Mouse (Mus musculus) embryonic facial prominence, embryonic 10.5 days (tissue): ENCODE data around the gene Prrg2. TPM values are rescaled to one million over a fixed set of nuclear protein-coding genes. Genes with fewer than 3 reads are reported as not detected.
"Not testable (repeated sequence)": the region's sequence is repeated elsewhere in the genome, so short reads cannot be mapped to it uniquely, and the experiment has no call there.

Experiments used
- DNase-seq: peaks from one replicate; pipeline ENCODE4 v3.0.0-alpha.2; 2017; ENCODE audit warnings: low spot score
- H3K27ac ChIP-seq: fragments of 300-500 bp; sonication (generic); replicated peaks from 2 replicates; pipeline ENCODE4 v1.5.1; 2016; ENCODE audit warnings: mild to moderate bottlenecking
- H3K27me3 ChIP-seq: fragments of 300-500 bp; sonication (generic); replicated peaks from 2 replicates; pipeline ENCODE4 v1.6.1; 2016; ENCODE audit warnings: low read depth, mild to moderate bottlenecking; ENCODE audit not compliant: poor library complexity, severe bottlenecking
- H3K36me3 ChIP-seq: fragments of 300-500 bp; sonication (generic); replicated peaks from 2 replicates; pipeline ENCODE4 v1.6.1; 2016; ENCODE audit warnings: mild to moderate bottlenecking, moderate library complexity
- H3K4me1 ChIP-seq: fragments of 300-500 bp; sonication (generic); 2 replicates; pipeline ENCODE4 v1.6.1; 2016
- H3K4me3 ChIP-seq: fragments of 300-500 bp; sonication (generic); 2 replicates; pipeline ENCODE4 v1.5.1; 2016; ENCODE audit warnings: mild to moderate bottlenecking, moderate library complexity
- H3K9me3 ChIP-seq: fragments of 300-500 bp; sonication (generic); 2 replicates; pipeline ENCODE4 v1.6.1; 2016; ENCODE audit warnings: mild to moderate bottlenecking
- WGBS: fragments of 180-500 bp; shearing (Covaris S2); methylation state at CpG from one replicate; pipeline ENCODE4 v1.1.7; 2016; 5-methylcytosine and 5-hydroxymethylcytosine counted together
- polyA plus RNA-seq: library from polyadenylated mRNA; unstranded; fragments of >200 nt; fragmentation: Nextera tagmentation; extraction: Ambion mirVana; gene quantifications from 2 replicates; pipeline ENCODE4 v1.2.1, GENCODE M21; 2016

Prrg2 gene
- 23.3 and 24.4 TPM in 2 replicates for polyA plus RNA-seq

DNA sequence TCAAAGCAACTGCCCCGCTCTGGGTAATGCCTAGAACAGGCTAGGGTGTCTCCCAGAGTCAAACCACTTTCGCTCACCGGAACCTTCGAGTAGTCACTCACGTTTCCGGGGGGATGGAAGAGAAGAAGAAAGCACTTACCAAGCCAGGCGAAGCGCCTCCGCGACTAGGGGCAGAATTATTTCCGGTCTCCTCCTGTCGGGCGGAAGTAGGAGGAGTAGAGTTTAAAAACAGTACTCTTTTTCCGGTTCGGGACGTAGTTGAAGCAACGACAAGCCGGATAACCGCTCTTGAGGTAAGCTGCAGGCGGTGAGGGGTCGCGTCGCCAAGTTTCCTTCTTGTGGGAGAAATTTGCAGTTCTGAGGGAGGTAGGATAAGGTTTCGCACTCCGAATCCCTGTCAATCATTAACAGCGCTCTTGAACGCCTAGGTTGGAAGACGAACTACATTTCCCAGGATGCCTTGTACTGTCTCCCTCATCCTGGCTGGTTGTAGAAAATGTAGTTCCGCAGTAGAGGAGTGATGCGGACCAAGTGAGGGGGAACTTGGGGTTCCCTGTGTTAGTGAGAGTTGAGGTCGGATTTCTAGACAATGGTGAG, at the start of gene Prrg2, which contains the start of gene Nosip:
TSS of gene Prrg2 (minus strand) at position 439 of the 597 bp plus-strand sequence.
TSS of gene Nosip (plus strand) at position 191 of the 597 bp plus-strand sequence.
- Histone ChIP-seq H3K27me3 (no peaks in the 10 kb centered on the region), H3K36me3 (no peaks in the 10 kb centered on the region), H3K4me3 (peak within 1 kb of the TSS; percentile 73), H3K4me1 (peaks cover 42% of the 10 kb centered on the region), H3K9me3 (no peaks in the 10 kb centered on the region), H3K27ac (peak within 1 kb of the TSS; percentile 89)
- DNase-seq, result peak; percentile 94
- under 1% methylated on average over 31 of the region's 31 CpGs for WGBS

DNA sequence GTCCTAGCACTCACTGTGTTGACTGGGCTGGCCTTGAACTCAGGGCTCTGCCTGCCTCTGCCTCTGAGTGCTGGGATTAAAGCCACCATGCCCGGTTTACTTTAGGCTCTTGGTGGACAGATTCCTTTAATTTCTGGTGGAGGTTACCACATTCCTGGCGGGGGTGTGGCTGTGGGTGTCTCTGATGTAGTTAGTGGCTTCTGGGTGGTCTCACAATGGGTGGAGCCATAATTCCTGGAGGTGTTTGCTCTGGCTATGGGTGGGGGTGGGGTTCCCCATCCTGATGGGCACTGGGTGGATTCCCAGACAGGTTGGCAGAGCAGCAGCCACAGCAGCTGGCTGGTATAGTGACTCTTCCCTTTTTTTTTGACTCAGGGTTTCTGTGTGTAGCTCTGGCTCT, 49.5 kb upstream of the Prrg2 start:
- peaks cover 3% of the 10 kb centered on the region; the same call in 1 of the 2 replicates for H3K4me1 ChIP-seq
- no peaks in the 10 kb centered on the region for H3K36me3 ChIP-seq
- H3K27ac ChIP-seq, result no peak overlapping the region
- no peak overlapping the region for H3K4me3 ChIP-seq
- DNase-seq, result no peak
- no peaks in the 10 kb centered on the region for H3K27me3 ChIP-seq
- 63% methylated on average over 2 of the region's 2 CpGs for WGBS
- H3K9me3 ChIP-seq, result no peaks in the 10 kb centered on the region

DNA sequence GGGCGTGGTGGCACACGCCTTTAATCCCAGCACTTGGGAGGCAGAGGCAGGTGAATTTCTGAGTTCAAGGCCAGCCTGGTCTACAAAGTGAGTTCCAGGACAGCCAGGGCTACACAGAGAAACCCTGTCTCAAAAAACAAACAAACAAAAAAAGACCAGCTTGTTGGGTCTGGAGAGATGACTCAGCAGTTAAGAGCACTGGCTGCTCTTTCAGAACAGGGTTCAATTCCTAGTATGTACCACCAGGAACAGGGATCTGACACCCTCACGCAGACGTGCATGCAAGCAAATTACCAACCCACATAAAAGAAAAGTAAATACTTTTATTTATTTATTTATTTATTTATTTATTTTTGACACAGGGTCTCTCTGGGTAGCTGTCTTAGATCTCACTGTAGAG, 47.6 kb upstream of the Prrg2 start:
- not testable (repeated sequence) for H3K9me3 ChIP-seq, H3K27ac ChIP-seq, DNase-seq, H3K27me3 ChIP-seq, H3K36me3 ChIP-seq, H3K4me3 ChIP-seq
- peaks cover 16% of the 10 kb centered on the region for H3K4me1 ChIP-seq
- WGBS, result 87% methylated on average over 4 of the region's 4 CpGs

DNA sequence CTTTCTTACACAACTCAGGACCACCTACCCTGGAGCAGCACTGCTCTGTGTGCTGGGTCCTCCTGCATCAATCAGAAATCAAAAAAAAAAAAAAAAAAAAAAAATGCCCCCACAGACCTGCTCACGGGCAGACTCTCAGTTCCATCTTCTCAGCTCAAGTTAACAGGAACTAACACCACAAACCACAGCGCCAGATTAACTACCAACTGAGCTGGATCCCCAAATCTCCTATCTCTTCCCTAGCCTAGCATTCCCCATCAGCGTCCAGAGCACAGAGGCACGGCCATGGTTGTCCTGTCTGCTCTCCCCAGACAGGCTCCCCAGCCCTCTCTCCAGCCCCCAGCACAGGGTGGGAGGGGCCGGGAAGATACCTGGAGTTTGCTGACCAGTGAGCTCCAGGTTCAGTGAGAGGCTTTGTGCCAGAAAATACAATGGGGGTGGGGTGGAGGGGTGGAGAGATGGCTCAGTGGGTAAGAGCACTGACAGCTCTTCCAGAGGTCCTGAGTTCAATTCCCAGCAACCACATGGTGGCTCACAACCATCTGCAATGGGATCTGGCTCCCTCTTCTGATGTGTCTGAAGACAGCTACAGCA, 44.7 kb upstream of the Prrg2 start:
- H3K4me3 ChIP-seq, result no peak overlapping the region

DNA sequence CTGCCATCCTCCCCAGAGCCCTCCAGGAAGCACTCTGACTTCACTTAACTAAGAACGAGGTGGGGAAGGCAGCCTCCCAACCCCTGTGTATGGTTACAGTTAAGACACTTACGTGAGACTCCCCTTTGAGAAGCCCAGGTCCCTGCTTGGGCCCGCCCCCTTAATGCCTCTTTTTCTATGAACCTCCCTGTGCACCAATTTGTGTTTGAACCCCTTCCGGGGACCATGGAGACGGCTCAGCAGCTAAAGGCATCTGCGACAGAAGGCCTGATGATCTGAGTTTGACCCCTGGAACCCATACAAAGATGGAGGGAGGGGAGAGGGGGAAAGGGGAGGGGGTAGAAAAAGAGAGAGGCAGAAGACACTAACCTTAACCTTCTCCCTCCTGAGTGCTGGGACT, 44.0 kb upstream of the Prrg2 start:
- whole genome bisulfite sequencing, result 40% methylated on average over 6 of the region's 6 CpGs
- H3K27ac ChIP-seq, result peak overlapping the region; percentile 69
- peaks cover 36% of the 10 kb centered on the region for H3K4me1 ChIP-seq
- peak; percentile 23 for DNase-seq
- no peaks in the 10 kb centered on the region for H3K9me3 ChIP-seq
- H3K27me3 ChIP-seq, result no peaks in the 10 kb centered on the region
- H3K4me3 ChIP-seq, result 0 out of 2 replicates have a peak overlapping the region, but pooled peaks have one; percentile 16
- H3K36me3 ChIP-seq, result no peaks in the 10 kb centered on the region

More for the DNA sequence above, 44.7 kb upstream of the Prrg2 start:
- 56% methylated on average over 5 of the region's 5 CpGs for WGBS
- Histone ChIP-seq H3K9me3 (no peaks in the 10 kb centered on the region), H3K27me3 (no peaks in the 10 kb centered on the region), H3K27ac (0 out of 2 replicates have a peak overlapping the region, but pooled peaks have one; percentile 69), H3K4me1 (peaks cover 36% of the 10 kb centered on the region), H3K36me3 (no peaks in the 10 kb centered on the region)
- no peak for DNase-seq

DNA sequence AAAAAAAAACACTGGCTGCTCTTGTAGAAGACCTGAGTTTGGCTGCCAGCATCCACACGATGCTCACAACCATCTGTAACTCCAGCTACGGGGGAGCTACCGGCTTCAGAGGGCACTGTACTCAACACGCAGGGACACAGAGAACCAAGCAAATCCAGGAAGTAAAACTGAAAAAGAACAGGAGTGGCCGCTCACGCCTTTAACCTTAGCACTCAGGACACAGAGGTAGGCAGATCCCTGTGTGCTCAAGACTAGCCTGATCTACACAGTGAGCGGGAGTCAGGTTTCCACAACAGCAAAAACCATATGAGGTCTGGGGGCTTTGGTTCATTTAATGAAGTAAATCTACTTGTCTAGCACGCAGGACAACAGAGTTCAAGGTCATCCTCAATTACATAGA, 43.0 kb upstream of the Prrg2 start:
- Histone ChIP-seq H3K36me3 (no peaks in the 10 kb centered on the region), H3K27me3 (no peaks in the 10 kb centered on the region), H3K9me3 (no peaks in the 10 kb centered on the region), H3K27ac (no peak overlapping the region), H3K4me3 (no peak overlapping the region), H3K4me1 (peaks cover 36% of the 10 kb centered on the region)
- no peak for DNase-seq
- 80% methylated on average over 8 of the region's 8 CpGs for WGBS

DNA sequence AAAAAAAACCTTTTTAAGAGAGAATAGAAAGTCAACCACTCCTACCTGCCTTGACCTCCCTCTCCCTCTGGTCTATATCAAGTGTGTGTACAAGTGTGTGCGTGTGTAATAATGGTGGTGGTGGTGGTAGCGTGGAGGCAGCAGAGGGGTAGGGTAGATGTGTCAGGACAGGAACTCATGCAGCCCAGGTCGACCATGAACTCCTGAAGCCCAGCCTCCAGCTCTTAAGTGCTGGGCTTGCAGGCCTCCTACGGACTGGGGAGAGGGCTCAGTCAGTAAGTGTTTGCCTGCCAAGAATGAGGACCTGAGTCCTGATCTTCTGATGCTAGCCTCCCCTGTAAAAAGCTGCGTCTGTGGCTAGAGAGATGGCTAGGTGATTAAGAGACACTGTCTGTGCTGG, 42.5 kb upstream of the Prrg2 start:
- H3K4me3 ChIP-seq, result no peak overlapping the region
- no peaks in the 10 kb centered on the region for H3K27me3 ChIP-seq
- H3K9me3 ChIP-seq, result no peaks in the 10 kb centered on the region
- no peak for DNase-seq
- peak overlapping the region; percentile 44; the same call in 1 of the 2 replicates for H3K27ac ChIP-seq
- no peaks in the 10 kb centered on the region for H3K36me3 ChIP-seq
- peaks cover 36% of the 10 kb centered on the region for H3K4me1 ChIP-seq
- WGBS, result 87% methylated on average over 5 of the region's 5 CpGs

DNA sequence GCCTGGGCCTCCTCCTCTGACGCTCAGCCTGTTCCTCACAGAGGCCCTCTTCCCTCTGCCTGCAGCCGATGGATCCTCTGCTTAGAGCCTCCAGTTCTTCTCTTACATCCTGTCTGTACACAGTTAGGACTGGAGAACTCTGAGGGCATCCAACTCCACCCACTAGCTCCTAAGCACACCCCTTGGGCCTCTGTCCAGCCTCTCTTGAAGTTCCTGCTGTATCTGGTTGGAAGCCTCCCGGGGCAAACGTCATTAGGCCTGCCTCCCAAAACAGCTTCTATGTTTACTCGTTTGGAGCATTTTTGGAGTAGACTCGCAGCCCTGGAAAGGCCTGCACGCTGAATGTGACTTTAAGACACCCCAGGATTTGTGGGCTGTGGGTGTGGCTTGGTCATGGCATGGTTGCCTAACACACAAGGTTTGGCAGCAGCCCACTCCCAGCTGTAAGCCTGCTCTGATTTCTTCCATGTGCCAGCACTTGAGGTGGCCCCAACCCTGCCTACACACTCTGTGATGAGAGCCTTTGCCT, 41.2 kb upstream of the Prrg2 start, which contains the start of gene Fcgrt:
TSS of gene Fcgrt (minus strand) at position 200 of the 529 bp plus-strand sequence.
- peak within 1 kb of the TSS; percentile 36 for H3K4me3 ChIP-seq
- no peaks in the 10 kb centered on the region for H3K27me3 ChIP-seq
- H3K4me1 ChIP-seq, result peaks cover 36% of the 10 kb centered on the region
- H3K9me3 ChIP-seq, result no peaks in the 10 kb centered on the region
- WGBS, result 68% methylated on average over 7 of the region's 7 CpGs
- H3K36me3 ChIP-seq, result no peaks in the 10 kb centered on the region
- DNase-seq, result peak; percentile 23
- peak within 1 kb of the TSS; percentile 82 for H3K27ac ChIP-seq

DNA sequence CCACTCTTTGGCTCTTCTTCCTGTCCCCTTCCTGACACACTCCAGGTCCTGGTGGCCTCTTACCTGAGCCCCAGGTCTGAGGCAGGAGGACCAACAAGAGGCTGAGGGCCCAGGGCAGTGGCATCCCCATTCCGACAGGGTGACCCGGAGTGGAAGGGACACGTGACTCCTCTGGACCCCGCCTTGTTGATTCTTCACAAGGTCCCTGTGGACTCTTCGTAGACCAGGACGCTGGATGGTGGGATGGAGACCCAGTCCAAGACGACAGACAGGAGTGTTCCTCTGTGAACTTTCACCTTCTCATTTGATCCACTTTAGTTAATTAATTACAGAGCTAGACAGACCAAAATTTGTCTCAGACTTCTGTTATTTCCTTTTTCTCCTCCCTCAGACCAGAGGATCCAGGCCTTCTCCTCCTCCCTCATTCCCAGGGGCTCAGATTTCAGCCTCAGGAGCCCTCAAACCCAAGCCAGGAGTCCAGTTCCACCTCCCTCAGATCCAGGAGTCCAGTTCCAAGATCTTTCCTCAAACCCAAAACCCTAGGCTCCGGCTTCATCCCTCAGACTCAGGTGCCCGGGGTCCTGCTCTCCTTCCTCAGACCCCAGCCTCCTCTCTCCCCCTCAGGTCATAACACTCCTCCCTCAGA, 40.6 kb upstream of the Prrg2 start:
- H3K4me1 ChIP-seq, result peaks cover 36% of the 10 kb centered on the region
- WGBS, result 65% methylated on average over 9 of the region's 9 CpGs
- H3K9me3 ChIP-seq, result no peaks in the 10 kb centered on the region
- H3K27ac ChIP-seq, result peak overlapping the region; percentile 82
- no peaks in the 10 kb centered on the region for H3K36me3 ChIP-seq
- DNase-seq, result no peak
- H3K4me3 ChIP-seq, result peak overlapping the region; percentile 36
- H3K27me3 ChIP-seq, result no peaks in the 10 kb centered on the region

DNA sequence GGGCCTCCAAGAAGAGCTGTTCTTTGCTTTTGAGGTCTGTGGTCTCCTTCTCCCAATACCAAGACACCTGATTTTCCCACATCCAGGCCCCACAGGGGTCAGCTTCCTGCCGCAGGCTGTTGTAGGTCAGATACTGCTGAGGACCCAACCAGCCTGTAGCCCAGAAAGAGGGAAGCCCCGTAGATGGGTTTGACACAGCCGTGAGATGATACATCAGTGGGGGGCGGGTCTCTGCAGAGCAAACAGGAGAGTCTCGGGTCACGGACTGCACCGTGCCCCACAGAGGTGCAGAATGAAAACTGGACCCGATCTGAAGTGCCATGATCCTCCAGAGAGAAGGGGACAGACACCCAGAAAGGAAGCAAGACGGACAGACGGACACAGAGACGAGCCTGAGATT, 40.0 kb upstream of the Prrg2 start:
- DNase-seq, result no peak
- no peaks in the 10 kb centered on the region for H3K27me3 ChIP-seq
- WGBS, result 89% methylated on average over 11 of the region's 11 CpGs
- no peaks in the 10 kb centered on the region for H3K9me3 ChIP-seq
- H3K4me3 ChIP-seq, result 0 out of 2 replicates have a peak overlapping the region, but pooled peaks have one; percentile 2
- H3K36me3 ChIP-seq, result no peaks in the 10 kb centered on the region
- no peak overlapping the region for H3K27ac ChIP-seq
- peaks cover 36% of the 10 kb centered on the region for H3K4me1 ChIP-seq

DNA sequence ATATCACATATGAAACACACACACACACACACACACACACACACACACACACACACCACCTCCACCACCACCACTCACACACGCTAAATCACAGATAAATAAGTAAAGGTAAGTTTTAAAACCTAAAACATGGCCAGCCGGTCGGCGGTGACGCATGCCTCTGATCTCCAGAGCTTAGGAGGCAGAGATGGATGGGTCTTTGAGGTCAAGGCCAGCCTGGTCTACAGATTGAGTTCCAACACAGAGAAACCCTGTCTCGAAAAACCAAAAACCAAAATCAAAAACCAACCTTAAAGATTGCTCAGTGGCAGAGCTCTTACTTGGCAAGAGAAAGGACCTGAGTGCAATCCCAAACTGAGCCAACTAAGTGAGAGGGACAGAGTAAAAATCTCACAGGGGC, 37.6 kb upstream of the Prrg2 start:
- Histone ChIP-seq H3K4me3 (no peak overlapping the region), H3K9me3 (no peaks in the 10 kb centered on the region), H3K27ac (no peak overlapping the region), H3K36me3 (no peaks in the 10 kb centered on the region), H3K4me1 (peaks cover 26% of the 10 kb centered on the region), H3K27me3 (no peaks in the 10 kb centered on the region)
- WGBS, result 93% methylated on average over 6 of the region's 6 CpGs
- no peak for DNase-seq

DNA sequence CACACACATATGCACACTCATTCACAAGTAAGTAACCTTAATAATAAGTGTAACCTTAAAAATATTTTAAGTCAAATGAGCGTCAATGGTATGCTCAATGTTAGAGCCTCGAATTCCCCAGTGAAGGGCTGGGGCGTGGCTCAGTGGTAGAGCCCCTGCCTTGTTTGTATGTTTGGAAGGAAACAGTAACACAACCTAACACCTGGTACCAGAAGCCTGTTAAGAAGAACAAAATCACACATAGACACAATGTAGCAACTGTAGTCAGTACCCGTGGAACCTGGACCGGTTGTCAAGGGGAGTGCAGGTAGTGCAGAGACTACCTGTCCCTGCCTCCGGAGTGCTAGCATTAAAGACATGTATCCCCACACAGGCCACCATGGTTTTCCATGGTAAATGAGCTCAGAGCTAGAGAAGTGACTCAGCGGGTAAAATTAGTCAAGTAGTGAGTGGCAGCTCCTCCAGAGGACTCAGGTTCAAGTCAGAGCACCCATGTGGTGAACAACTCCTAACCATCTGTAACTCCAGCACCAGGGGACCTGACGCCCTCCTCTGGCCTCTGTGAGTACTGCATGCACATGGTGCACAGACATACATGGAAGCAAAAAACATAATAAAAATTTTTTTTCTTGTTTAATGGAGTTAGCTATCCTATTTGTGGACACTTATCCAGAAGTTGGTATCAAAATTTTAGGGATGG, 36.2 kb upstream of the Prrg2 start:
- no peaks in the 10 kb centered on the region for H3K9me3 ChIP-seq

More for the DNA sequence above, 36.2 kb upstream of the Prrg2 start:
- Histone ChIP-seq H3K4me1 (peaks cover 31% of the 10 kb centered on the region), H3K27ac (no peak overlapping the region), H3K36me3 (no peaks in the 10 kb centered on the region), H3K27me3 (no peaks in the 10 kb centered on the region), H3K4me3 (no peak overlapping the region)
- WGBS, result 87% methylated on average over 8 of the region's 8 CpGs
- DNase-seq, result no peak
